Mouse (Mus musculus) heart, adult 2 months (tissue): ENCODE data around the gene Etv5.

Source experiments
- CTCF ChIP-seq: fragments of 200-600 bp; IDR thresholded peaks from 2 replicates; pipeline ENCODE4 v1.8.1; 2022; ENCODE audit warnings: antibody characterized with exemption, mild to moderate bottlenecking, moderate library complexity
- POLR2A ChIP-seq: fragments of 200-500 bp; IDR thresholded peaks from 2 replicates; pipeline ENCODE4 v1.6.1; 2011; ENCODE audit warnings: mild to moderate bottlenecking, low read depth, low read length, control low read depth; ENCODE audit not compliant: insufficient read depth

- TF ChIP-seq POLR2A (no peak), CTCF (no peak)
These were observed 30.7 kb downstream of the Etv5 start for GRCm38 (mm10) chr16:22408642-22409360.
